Mouse (Mus musculus) small intestine, adult 2 months (tissue): ENCODE measurements around the gene Tubgcp3.

ENCODE experiments used
- CTCF ChIP-seq: fragments of 200-500 bp; IDR thresholded peaks from 2 replicates; pipeline ENCODE4 v1.5.1; 2012; ENCODE audit warnings: low read depth, mild to moderate bottlenecking, control low read depth, inconsistent platforms, low read length, moderate library complexity, mixed read lengths; ENCODE audit not compliant: insufficient replicate concordance, insufficient read length; ENCODE audit errors: extremely low read depth
- POLR2A ChIP-seq: fragments of 200-500 bp; IDR thresholded peaks from 2 replicates; pipeline ENCODE4 v1.6.1; 2012; ENCODE audit warnings: low read depth, mild to moderate bottlenecking, control low read depth, inconsistent platforms, low read length, moderate library complexity

DNA sequence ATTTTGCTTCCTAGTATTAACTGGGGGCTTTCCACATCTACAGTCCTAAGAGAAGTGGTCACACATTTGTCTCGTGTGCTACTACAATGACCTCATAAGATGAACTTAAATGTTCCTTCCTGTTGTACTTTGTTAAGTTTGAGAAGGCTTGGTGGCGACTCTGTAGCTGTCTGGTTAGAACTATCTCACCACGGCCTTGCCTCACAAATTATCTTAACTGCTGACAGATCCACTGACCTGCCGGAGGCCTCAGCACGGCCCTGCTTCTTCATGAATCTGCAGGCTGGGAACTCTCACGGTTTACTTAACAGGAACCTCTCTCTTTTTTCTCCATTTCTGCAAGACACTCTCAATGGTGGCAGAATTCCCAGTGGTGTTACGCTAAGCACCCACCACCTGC, 27.2 kb downstream of the Tubgcp3 start:
- TF ChIP-seq POLR2A (no peak), CTCF (no peak)
